Mouse (Mus musculus) spleen, postnatal 36 days (tissue): ENCODE data around the gene Mnx1.

Source experiments
- DNase-seq, 2 experiments: peaks; one replicate each; pipeline ENCODE4 v3.0.0; 2022; ENCODE audit warnings: low spot score in 2 of 2, mixed read lengths in 1 of 2

The Mnx1 gene

DNA sequence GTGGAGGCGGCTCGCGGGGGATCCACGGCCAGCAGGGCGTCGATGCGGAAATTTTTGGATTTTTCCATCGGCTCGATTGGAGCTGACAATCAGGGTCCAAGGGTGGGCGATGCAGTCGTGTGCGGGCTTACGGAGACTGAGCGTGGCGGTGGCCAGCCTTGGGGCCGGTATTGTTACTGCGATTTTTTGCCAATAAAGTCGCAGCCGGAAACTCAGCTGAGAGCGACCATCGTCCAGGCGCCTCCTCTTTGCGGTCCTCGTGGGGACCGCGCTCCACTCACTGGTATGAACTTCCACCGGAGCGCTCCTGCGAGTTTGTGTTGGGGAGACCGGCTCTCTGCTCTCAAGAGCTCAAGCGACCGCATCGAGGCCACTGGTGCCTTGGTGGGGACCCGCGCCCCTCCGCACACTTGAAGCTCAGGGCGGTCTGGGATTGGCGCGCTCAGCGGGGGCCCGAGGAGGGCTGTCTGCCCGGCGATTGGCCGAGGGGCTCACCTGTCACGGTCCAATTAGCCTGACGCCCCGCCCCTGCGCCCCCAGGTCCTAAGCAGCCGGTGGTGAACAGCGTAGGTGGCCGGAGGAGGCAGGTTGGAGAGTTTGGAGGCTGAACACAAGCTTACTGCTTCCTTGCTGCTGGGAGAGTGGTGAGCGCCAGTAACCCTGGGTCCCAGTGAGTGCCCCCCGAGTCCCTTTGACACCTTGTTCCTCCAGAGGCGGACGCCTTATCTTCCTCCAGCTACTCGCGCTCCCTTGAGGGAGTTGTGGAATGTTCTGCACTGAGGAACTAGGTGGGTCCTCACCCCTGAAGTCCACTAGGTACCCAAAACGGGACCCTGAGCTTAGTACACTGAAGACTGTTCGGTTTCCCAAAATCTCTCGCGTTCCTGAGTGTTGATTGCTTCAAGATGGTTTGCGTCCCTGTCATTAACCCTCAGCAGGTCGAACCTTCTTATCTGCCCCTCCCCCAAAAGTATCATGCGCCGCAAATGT, at the start of gene Mnx1:
Gene Mnx1, minus strand, starts transcription at position 263 of the 990 bp plus-strand sequence.
- DNase-seq, result no peak

DNA sequence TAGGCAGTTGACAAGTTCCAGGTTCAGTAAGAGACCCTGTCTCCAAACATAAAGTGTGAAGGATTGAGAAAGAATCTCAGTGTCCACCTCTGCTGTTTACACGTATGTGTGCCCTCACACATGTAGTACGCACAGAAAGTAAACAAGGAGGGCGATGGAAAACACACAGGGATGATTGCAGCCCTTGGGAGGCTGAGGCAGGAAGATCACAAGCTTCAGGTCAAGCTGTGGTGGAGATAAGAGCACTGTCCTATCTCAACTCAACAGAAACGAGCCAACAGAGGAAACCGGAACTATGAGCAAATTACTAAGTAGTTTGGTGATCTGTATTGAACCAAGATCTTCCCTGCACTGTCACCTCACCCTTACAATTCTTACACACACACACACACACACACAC, 38.2 kb upstream of the Mnx1 start:
- DNase-seq, result no peak

- DNase-seq, result no peak
Observed at GRCm38 (mm10) chr5:29515888-29516287, 37.6 kb upstream of the Mnx1 start.

DNA sequence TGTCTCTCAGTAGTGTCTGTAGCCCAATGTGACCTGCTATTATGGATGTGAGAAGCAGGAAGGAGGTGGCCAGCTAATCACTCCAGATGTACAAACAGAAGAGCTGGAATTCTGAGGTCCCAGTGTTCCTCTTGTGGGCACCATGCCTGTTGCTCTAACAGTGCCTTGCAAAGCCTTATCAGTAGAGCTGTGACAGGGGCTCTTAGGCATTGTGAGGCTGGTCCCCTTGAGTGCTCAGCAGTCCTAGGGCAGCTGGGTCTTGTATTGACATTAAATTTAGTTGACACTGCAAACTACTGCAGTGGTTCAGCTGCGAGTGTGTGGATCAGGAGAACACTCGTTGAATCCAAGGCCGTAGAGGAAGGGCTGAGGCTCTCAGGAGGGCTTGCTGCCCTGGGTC, 28.7 kb upstream of the Mnx1 start:
- DNase-seq, result no peak

GRCm38 (mm10) chr5:29487321-29487720, 9.1 kb upstream of the Mnx1 start:
- DNase-seq, result no peak

DNA sequence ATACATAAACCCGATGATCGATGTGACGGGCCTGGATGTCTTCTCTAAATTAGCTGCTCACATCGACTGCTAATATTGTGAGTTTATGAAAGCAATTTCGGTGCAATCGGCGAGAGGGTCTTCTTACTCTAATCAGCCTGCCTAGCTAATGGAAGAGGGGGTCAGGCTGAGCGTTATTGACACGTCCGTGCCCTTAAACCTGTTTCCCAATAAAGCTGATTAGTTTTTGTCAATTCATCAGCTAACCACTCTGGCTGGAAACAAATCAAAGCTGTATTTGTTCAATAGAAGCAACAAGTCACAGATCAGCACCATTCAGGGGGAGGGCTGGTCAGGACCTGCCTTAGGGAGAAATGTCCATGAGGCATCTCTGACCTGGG, 7.7 kb upstream of the Mnx1 start:
- DNase-seq, result no peak

DNA sequence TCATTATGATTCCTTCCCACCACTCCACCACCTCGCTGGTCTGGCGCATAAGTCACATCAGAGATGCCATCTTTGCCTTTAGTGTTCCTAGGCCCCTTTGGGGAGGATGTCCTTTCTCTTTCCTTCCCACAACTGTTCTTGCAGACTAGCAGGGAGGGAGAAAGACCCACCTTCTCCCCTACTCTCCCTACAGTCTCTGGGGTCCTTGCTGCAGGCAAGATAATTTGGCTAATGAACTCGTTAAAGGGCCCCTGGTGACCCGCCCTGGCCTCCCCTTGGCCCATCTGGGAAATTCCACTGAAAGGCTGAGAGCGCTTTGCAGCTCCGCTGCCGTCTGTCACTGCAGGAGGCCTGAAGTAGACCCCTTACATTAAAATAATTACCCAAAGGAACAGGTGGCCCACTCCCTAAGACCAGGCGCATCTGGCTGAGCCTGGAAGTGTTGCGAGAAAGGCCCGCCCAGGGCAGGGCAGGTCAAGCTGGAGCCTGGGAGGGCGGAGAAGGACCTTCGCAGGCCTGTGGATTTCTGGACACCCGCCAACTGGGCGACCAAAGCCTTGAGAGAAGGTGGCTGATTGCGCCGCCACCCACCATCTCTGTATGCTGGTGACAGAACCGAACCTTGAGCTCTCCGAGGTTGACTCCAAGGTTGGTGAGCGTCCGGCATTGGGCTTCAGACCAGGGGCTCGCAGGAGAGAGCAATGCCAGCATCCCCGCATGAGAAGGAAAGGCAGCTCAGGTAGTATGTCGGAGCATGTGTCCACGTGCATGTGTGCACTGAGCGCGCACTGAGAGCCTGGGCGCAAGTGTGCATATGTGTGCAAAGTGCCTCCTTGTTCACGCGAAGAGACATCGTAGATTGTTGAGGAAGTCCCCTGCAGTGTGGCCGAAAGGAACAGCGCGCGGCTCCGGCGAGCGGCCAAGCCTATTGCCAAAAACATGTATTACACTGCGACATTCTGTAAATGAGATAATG, 7.0 kb upstream of the Mnx1 start:
- DNase-seq, result no peak

- no peak for DNase-seq
Observed at GRCm38 (mm10) chr5:29483801-29484200, 5.5 kb upstream of the Mnx1 start.

DNA sequence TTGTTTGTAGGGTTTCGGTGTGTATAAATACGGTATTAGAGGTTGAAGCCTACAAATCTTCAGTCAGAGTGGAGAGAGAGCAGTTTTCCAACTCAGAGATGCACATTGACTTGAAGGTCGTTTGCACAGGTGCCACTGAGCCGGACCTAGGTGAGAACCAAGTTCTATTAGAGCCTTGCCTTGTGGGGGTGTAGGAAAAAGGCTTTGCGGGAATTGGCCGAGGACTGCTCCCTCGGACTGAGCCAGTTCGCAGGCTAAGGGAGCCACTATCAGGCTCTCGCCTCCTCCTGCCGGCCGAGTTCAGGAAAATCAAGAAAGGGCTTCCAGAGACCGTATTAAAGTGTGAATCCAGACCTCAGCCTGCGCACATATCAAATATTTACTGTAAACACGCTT, 926 bp upstream of the Mnx1 start:
- DNase-seq, result no peak

DNA sequence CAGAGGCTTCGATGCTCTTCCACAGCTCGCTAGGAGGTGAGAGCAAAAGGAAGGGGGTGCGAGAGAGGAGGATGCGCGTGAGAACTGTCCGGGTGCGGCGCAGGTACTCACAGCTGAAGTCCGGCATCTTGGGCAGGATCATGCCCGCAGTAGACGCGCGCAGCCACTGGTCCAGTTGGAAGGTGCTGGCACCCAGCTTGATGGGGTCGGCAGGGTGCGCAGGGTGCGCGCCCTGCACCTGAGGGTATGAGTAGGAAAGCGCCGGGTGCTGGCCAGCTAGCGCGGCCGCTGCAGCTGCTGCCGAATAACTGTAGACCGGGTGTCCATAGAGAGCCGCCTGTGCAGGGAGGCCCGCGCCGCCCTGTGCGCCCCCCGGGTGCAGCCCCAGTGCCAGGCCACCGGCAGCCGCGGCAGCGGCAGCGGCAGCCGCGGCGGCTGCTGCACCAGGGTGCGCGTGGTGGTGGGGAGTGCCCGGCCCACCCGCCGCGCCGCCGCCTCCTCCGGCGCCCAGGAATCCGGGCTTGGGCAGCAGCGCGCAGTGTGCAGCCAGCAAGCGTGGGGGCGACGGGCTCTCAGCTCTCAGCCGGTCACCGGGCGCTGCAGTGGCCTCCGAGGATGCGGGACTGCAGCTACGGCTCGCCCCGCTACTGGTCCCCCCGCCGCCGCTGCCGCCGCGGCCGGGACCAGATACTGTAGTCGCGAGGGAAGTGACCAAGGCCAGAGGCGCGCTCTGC, 629 bp downstream of the Mnx1 start:
- no peak for DNase-seq

DNA sequence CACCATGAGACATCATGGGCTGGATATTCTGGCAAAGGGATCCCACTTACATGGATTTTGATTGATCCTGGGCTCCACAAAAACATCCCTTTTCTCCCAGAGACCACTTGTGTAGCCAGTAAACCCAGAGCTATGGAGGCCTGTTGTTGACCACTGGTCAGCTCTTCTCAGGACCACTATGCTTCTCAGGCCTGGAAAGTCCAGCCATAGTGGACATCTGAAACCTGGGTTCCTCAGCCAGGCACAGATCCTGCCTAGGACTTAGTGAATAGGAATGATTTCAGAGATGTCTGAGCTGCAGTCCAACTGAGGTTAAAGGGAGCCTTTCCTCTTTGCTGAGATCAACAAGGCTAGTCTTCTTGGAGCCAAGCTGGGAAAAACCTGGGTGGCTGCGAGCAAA, 2.2 kb downstream of the Mnx1 start:
- DNase-seq, result no peak

- DNase-seq, result no peak
Observed at GRCm38 (mm10) chr5:29475556-29475955, 2.7 kb downstream of the Mnx1 start.

DNA sequence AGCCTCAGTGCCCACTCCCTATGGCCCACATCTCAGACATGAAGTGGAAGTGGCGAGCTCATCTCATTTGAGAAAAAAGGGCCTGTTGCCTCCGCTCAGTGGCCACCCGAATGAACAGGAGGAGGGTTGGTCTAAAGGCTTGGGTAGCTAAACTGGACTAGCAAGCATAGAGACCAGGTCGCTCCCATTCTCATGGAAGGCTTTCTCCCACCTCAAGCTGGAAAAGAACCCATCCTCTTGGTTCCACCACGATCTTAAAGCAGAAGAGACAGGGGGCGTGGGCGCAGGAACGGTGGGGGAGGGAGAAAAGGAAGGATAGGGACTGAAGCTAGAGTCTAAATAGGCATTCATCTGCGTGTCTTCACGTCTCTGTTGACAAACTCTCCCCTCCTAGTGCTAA, 3.2 kb downstream of the Mnx1 start:
- no peak for DNase-seq

- DNase-seq, result no peak
Observed at GRCm38 (mm10) chr5:29474246-29474960, 3.9 kb downstream of the Mnx1 start.

DNA sequence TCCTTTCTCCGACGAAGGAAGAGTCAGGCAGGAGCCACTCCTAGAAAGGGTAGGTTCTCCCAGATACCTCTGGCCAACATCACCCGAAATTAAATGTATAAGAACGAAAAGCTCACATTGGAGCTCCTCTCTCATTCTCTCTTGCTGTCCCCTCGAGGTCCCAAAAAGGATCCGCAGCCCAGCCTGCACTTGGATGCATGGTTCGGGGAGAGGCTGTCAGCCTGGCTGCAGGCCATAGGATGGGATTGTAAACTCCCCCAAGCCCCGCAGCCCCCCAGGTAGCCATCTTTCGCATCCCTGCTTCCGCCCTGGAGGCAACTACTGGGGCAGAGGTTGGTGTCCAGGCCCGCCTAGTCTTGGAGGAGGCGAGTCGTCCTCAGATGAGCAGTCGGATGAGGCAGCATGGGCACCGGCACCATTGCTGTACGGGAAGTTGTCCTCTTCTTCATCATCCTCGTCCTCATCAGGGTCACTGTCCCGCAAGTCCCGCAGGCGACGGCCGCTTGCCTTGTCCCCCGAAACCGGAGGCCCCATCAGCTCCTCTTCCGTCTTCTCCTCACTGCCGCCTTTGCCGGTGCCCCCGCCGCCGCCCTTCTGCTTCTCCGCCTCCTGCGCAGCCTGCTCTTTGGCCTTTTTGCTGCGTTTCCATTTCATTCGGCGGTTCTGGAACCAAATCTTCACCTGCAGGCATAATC, 4.6 kb downstream of the Mnx1 start:
- no peak for DNase-seq

DNA sequence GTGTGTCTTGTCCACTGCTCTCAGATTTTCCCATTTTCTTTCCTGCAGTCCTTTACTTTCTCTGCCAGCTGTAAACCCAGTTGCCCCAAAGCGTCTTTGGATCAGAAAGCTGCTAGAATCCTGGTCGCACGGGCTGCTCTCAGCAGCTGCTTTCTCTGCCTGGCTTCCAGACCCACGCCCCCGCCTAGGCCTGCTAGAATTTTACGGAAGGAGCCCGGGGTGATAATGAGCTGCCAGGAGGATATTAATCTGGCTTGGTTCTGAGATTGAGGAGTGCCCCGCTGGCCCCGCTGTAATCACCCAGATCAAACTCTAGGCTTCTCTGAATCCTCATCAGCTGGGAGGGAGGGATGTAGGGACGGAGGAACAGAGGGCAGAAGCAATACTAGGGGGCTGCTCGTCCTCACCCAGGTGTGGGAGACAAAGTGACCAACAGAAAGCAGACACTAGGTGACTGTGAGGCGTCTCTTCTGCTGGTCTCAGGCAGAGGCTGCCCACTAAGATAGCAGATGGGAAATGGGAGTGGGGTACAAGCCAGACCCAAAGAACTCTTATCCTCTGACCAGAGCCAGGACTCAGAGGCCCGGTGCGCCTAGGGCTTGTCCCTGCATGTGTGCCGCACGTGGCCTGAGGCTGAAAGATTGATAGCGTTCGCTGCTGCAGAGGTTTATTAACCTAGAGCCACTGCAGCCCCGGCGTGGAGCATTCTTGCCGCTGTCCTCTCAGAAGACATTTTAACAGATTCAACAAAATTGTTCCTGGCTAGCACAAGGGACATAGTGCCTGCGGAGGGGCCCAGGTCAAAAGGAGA, 6.2 kb downstream of the Mnx1 start:
- no peak for DNase-seq

DNA sequence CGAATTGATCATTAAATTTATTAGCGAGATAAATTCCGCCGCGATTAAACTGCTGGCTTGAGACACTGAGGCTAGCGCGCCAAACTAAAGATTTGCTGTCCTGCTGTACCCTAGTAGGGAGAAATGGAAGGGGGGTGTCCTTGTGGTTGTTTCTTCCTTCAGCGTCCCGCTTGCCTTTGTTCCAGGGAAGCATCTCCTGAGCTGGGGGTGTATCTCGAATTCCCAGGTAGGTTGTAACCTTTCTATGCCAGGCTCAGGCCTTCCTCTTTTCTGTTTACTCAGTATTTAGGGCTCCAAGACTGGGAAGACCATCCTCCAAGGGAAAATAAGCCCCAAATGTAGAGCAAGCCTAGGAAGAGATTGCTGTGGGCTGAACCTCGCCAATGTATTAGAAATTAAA, 6.9 kb downstream of the Mnx1 start:
- no peak for DNase-seq

DNA sequence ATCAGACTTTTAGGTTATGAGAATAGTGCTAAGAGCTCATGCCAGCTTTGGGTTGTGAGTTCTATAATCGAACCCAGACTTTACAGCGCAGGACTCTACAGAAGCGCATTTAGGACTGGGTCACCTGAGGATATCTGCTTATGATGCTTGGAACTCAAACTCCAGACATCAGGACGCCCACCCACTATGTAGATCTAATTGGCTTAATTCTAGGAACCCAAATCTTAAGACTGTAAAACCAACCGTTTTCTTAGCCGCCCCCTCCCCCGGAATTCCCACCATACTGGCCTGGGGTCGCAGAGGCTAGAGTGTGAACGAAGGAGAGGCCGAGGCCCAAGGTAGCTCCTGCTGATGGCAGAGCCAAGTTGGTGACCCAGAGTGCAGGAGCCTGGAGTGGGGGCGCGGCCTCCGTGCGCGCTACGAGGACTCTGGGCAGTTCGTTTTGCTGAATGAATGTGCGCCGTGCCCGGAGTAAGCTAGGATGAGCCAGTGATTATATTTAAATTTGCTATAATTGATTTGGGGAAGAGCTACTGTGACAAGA, 7.3 kb downstream of the Mnx1 start:
- DNase-seq, result no peak

DNA sequence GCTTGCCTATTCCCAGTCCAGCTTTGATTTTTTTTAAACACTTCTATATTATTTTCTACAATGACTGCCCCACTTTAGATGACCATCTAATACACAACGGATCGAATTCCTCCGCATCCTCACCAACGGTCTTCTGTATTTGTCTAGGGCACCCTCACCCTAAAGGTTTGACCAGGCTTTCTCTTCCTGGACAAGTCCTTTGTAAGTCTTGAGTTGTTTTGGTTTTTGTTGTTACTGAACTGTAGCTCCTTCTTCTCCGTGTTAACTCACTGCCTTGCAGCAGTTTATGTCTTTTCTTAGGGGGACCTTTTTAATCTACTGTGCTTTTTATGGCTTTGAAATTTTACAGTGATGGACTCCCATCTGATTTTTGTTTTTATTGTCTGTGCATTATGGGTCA, 8.0 kb downstream of the Mnx1 start:
- DNase-seq, result no peak
